Mouse (Mus musculus) midbrain, postnatal 0 days (tissue): ENCODE data around the gene Lmf2. TPM values are rescaled to one million over a fixed set of nuclear protein-coding genes. Genes with fewer than 3 reads are reported as not detected.

ENCODE experiments used
- ATAC-seq: fragments of 200-750 bp; cut with Nextera tagmentation; 2 replicates; pipeline ENCODE4 v1.8.0; 2017; ENCODE audit warnings: moderate number of reproducible peaks, mild to moderate bottlenecking, moderate TSS enrichment, moderate library complexity; ENCODE audit not compliant: low FRiP score
- DNase-seq: peaks from one replicate; pipeline ENCODE4 v3.0.0-alpha.2; 2015; ENCODE audit warnings: low spot score
- H3K27ac ChIP-seq: fragments of 300-500 bp; sonication (generic); 2 replicates; pipeline ENCODE4 v1.5.1; 2014; ENCODE audit warnings: low read depth, mild to moderate bottlenecking, low read length, mixed read lengths
- H3K27me3 ChIP-seq: fragments of 300-500 bp; sonication (generic); 2 replicates; pipeline ENCODE4 v1.6.1; 2014; ENCODE audit warnings: low read length, control low read depth, mixed read lengths; ENCODE audit not compliant: insufficient read depth
- H3K36me3 ChIP-seq: fragments of 300-500 bp; sonication (generic); 2 replicates; pipeline ENCODE4 v1.6.1; 2014; ENCODE audit warnings: low read length, control low read depth, mixed read lengths; ENCODE audit not compliant: insufficient read depth
- H3K4me1 ChIP-seq: fragments of 300-500 bp; sonication (generic); 2 replicates; pipeline ENCODE4 v1.6.1; 2014; ENCODE audit warnings: mild to moderate bottlenecking, control low read depth, antibody characterized with exemption, low read length, mixed read lengths; ENCODE audit not compliant: insufficient read depth
- H3K4me2 ChIP-seq: fragments of 300-500 bp; sonication (generic); 2 replicates; pipeline ENCODE4 v1.6.1; 2014; ENCODE audit warnings: low read depth, mild to moderate bottlenecking, low read length, mixed read lengths; ENCODE audit not compliant: poor library complexity, severe bottlenecking
- H3K4me3 ChIP-seq: fragments of 300-500 bp; sonication (generic); 2 replicates; pipeline ENCODE4 v1.5.1; 2014; ENCODE audit warnings: low read depth, mild to moderate bottlenecking, low read length, moderate library complexity
- H3K9ac ChIP-seq: fragments of 300-500 bp; sonication (generic); replicated peaks from 2 replicates; pipeline ENCODE4 v1.6.1; 2014; ENCODE audit warnings: mild to moderate bottlenecking, low read length, moderate library complexity, mixed read lengths; ENCODE audit not compliant: poor library complexity, severe bottlenecking
- H3K9me3 ChIP-seq: fragments of 300-500 bp; sonication (generic); 2 replicates; pipeline ENCODE4 v1.6.1; 2016; ENCODE audit warnings: low read length, control low read depth
- CTCF ChIP-seq: IDR thresholded peaks from 2 replicates; pipeline ENCODE4 v1.5.1; 2016; ENCODE audit warnings: antibody characterized with exemption, mild to moderate bottlenecking
- WGBS: fragments of 180-500 bp; shearing (Covaris S2); extraction: QIAGEN DNeasy Blood & Tissue Kit; methylation state at CpG from one replicate; pipeline ENCODE4 v1.1.7; 2014; 5-methylcytosine and 5-hydroxymethylcytosine counted together
- polyA plus RNA-seq: library from polyadenylated mRNA; unstranded; fragments of >200 nt; fragmentation: Nextera tagmentation; extraction: Ambion mirVana; gene quantifications from 2 replicates; pipeline ENCODE4 v1.2.1, GENCODE M21; 2015
- total RNA-seq: library from RNA; depleted of rRNA; stranded (reverse); fragments of >200 nt; gene quantifications from 2 replicates; pipeline ENCODE4 v1.2.3, GENCODE M21; 2014; rRNA removed

The Lmf2 gene
- total RNA-seq: 20.2 and 25.6 TPM in 2 replicates
- 27.3 and 30.9 TPM in 2 replicates for polyA plus RNA-seq

GRCm38 (mm10) chr15:89355241-89356187, at the start of gene Lmf2, which contains the start of gene Ncaph2:
Gene Lmf2, minus strand, starts transcription at chr15:89355659.
Gene Ncaph2, plus strand, starts transcription at chr15:89355719.
- peaks cover 5% of the 10 kb centered on the region; the same call in 1 of the 2 replicates for H3K4me1 ChIP-seq
- ATAC-seq: peak; percentile 88
- peak; percentile 97 for DNase-seq
- no peaks in the 10 kb centered on the region for H3K27me3 ChIP-seq
- no peaks in the 10 kb centered on the region for H3K9me3 ChIP-seq
- peak within 1 kb of the TSS; percentile 68 for H3K4me3 ChIP-seq
- peak within 1 kb of the TSS; percentile 73 for H3K9ac ChIP-seq
- peak within 1 kb of the TSS; percentile 82 for H3K27ac ChIP-seq
- H3K36me3 ChIP-seq: peaks cover 27% of the 10 kb centered on the region
- TF ChIP-seq CTCF: no peak; the same call in 1 of the 2 replicates
- peak within 1 kb of the TSS; percentile 70 for H3K4me2 ChIP-seq
- under 1% methylated on average over 64 of the region's 64 CpGs for WGBS

- H3K9me3 ChIP-seq: no peaks in the 10 kb centered on the region
- H3K4me1 ChIP-seq: no peaks in the 10 kb centered on the region
- no peak overlapping the region for H3K27ac ChIP-seq
- no peak overlapping the region for H3K4me3 ChIP-seq
- no peak for TF ChIP-seq CTCF
- DNase-seq (no peak), ATAC-seq (no peak)
- no peak overlapping the region for H3K9ac ChIP-seq
- no peaks in the 10 kb centered on the region for H3K36me3 ChIP-seq
- no peaks in the 10 kb centered on the region for H3K27me3 ChIP-seq
- WGBS: 90% methylated on average over 10 of the region's 10 CpGs
- H3K4me2 ChIP-seq: no peak overlapping the region
These were observed 49.6 kb upstream of the Lmf2 start for GRCm38 (mm10) chr15:89404831-89405623.

- ATAC-seq (no peak), DNase-seq (no peak)
- Histone ChIP-seq H3K36me3 (no peaks in the 10 kb centered on the region), H3K4me2 (no peak overlapping the region), H3K27ac (no peak overlapping the region), H3K9me3 (no peaks in the 10 kb centered on the region), H3K4me1 (no peaks in the 10 kb centered on the region), H3K27me3 (no peaks in the 10 kb centered on the region), H3K9ac (no peak overlapping the region), H3K4me3 (no peak overlapping the region)
- TF ChIP-seq CTCF: no peak
- 84% methylated on average over 1 of the region's 1 CpGs for WGBS
These were observed 47.0 kb upstream of the Lmf2 start for GRCm38 (mm10) chr15:89402471-89402870.

- no peak for ATAC-seq
- Histone ChIP-seq H3K36me3 (no peaks in the 10 kb centered on the region), H3K4me1 (no peaks in the 10 kb centered on the region), H3K27me3 (no peaks in the 10 kb centered on the region), H3K9ac (no peak overlapping the region), H3K27ac (no peak overlapping the region), H3K4me3 (no peak overlapping the region), H3K9me3 (no peaks in the 10 kb centered on the region), H3K4me2 (no peak overlapping the region)
- TF ChIP-seq CTCF: no peak
- WGBS: 60% methylated on average over 1 of the region's 1 CpGs
- no peak for DNase-seq
These were observed 44.3 kb upstream of the Lmf2 start for GRCm38 (mm10) chr15:89399716-89400115.

GRCm38 (mm10) chr15:89398146-89398545, 42.7 kb upstream of the Lmf2 start:
- no peak overlapping the region for H3K4me3 ChIP-seq
- TF ChIP-seq CTCF: no peak
- no peaks in the 10 kb centered on the region for H3K4me1 ChIP-seq
- ATAC-seq (no peak), DNase-seq (peak; percentile 49)
- no peaks in the 10 kb centered on the region for H3K9me3 ChIP-seq
- no peak overlapping the region for H3K9ac ChIP-seq
- H3K4me2 ChIP-seq: no peak overlapping the region
- WGBS: 80% methylated on average over 2 of the region's 2 CpGs
- no peaks in the 10 kb centered on the region for H3K36me3 ChIP-seq
- H3K27ac ChIP-seq: no peak overlapping the region
- H3K27me3 ChIP-seq: no peaks in the 10 kb centered on the region
